Mouse (Mus musculus): ENCODE results near the gene Arsb. TPM values are rescaled to one million over a fixed set of nuclear protein-coding genes. Genes with fewer than 3 reads are reported as not detected.

The Arsb gene
- polyA plus RNA-seq, 1 experiment from 2014 or later = 7.6 TPM

DNA sequence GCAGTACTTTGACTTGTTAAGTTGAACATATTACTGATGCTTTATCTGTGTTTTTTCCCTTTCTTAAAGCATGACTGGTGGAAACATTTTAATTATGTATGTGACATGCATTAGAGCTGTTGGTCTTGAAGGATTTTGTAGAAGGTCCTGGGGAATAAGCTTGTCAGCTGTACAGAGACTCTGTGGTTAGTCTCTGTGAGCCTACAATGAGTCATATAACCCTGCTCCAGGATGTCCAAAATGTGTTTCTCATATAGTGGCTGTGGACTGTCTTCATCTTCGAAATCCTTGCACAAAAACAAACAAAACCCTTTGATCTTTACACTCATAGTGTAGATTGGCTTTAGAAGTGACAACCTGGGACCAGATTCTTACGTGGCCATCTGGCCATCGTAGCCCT lies 110.7 kb downstream of the Arsb start:
- Histone ChIP-seq H3K9me3 (no peaks in the 10 kb centered on the region), H3K9ac (no peak overlapping the region), H3K4me1 (no peaks in the 10 kb centered on the region), H3K27me3 (replicated peaks) (no peaks in the 10 kb centered on the region), H3K4me3 (no peak overlapping the region), H3K4me2 (replicated peaks) (no peak overlapping the region), H3K36me3 (no peaks in the 10 kb centered on the region), H3K27ac (no peak overlapping the region)
- WGBS = 83% methylated on average over 3 of the region's 3 CpGs
- ATAC-seq (ENCODE audit: low FRiP score, low read depth) = no peak

DNA sequence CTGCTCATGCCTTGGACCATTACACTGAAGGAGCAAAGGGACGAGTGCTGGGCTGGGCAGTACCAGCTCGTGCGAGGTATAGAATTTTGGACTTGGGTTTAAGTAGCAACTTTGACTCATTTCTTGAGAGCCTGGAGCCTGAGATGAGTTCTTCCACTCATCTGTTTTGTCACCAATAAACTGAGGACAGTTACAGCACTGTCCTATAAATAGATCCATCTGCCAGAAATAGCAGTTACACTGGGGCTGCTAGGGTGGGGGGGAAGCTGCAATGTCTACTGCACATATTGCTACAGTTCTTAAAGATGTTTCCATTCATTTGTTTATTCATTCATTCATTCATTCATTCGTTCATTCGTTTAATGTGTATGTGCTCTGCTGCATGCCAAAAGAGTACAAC lies 115.6 kb downstream of the Arsb start:
- H3K4me2 ChIP-seq (replicated peaks) = no peak overlapping the region
- H3K4me3 ChIP-seq = no peak overlapping the region
- H3K4me1 ChIP-seq = no peaks in the 10 kb centered on the region
- H3K27me3 ChIP-seq (replicated peaks) = no peaks in the 10 kb centered on the region
- 93% methylated on average over 5 of the region's 5 CpGs for WGBS
- no peak overlapping the region for H3K27ac ChIP-seq
- no peak overlapping the region for H3K9ac ChIP-seq
- H3K36me3 ChIP-seq = no peaks in the 10 kb centered on the region
- no peak for ATAC-seq (ENCODE audit: low FRiP score, low read depth)
- no peaks in the 10 kb centered on the region for H3K9me3 ChIP-seq

DNA sequence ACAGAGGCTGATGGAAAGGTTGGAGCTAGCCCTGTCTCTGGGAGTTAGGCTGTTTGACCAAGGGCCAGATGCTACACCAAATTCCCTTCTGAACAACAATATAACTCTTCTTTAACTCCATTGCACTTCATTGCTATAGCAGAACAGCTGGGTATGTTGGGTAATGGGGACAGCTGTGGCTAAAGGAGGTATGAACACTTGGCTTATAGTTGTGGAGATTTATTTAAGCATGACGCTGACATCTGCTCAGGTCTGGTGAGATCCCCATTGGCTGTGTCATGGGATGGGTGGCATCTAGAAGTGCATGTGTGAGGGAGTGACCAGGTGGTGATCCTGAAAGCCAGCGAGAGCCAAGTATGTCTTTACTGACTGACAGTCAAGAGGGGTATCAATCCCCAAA lies 116.8 kb downstream of the Arsb start:
- no peaks in the 10 kb centered on the region for H3K36me3 ChIP-seq
- H3K27ac ChIP-seq = no peak overlapping the region
- WGBS = 91% methylated on average over 2 of the region's 2 CpGs
- no peak overlapping the region for H3K4me3 ChIP-seq
- no peaks in the 10 kb centered on the region for H3K9me3 ChIP-seq
- H3K4me2 ChIP-seq (replicated peaks) = no peak overlapping the region
- H3K4me1 ChIP-seq = no peaks in the 10 kb centered on the region
- ATAC-seq (ENCODE audit: low FRiP score, low read depth) = no peak
- no peaks in the 10 kb centered on the region for H3K27me3 ChIP-seq (replicated peaks)
- H3K9ac ChIP-seq = no peak overlapping the region

DNA sequence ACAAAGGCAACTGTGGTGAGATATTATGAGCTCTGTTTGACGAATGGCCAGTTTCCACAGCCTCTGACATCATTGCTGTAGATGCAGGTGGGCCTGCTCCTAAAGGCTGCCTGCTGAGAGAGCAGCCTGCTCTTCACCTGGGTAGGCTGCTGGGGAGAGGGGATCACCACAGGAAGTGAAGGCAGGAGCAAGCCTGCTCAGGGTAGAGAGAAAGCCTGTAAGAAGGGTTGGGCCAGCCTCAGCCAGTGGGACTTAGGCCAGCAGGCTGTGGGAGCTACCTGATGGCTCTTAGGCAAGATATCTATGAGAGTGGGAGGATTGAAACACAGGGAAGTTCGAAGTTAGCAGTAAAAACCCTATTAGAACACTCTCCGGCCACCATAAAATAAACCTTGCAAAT lies 117.5 kb downstream of the Arsb start:
- ATAC-seq (ENCODE audit: low FRiP score, low read depth) = no peak
- Histone ChIP-seq H3K27me3 (replicated peaks) (no peaks in the 10 kb centered on the region), H3K4me3 (no peak overlapping the region), H3K9ac (no peak overlapping the region), H3K36me3 (no peaks in the 10 kb centered on the region), H3K27ac (no peak overlapping the region), H3K9me3 (no peaks in the 10 kb centered on the region), H3K4me1 (no peaks in the 10 kb centered on the region), H3K4me2 (replicated peaks) (no peak overlapping the region)
- 90% methylated on average over 3 of the region's 3 CpGs for WGBS

DNA sequence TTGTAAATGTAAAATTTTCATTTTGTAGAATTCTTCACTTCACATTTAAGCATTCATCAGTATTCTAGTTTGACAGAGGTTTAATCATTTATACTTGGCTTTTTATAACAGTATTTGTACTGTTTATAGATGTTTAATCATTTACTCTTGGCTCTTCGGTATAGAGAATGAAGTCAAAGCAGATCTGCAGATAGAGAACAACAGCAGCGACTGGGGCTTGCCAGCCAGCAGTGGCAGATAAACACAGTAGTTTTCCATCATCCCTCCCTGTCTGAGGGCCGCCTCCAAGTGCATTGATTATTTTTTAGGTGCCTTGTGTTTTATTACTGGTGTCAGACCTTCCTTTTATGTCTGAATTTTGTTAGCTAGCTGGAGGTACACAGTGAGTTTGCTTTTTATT lies 118.6 kb downstream of the Arsb start:
- Histone ChIP-seq H3K9me3 (no peaks in the 10 kb centered on the region), H3K4me1 (no peaks in the 10 kb centered on the region), H3K27ac (no peak overlapping the region), H3K36me3 (no peaks in the 10 kb centered on the region), H3K9ac (no peak overlapping the region), H3K4me3 (no peak overlapping the region), H3K4me2 (replicated peaks) (no peak overlapping the region), H3K27me3 (replicated peaks) (no peaks in the 10 kb centered on the region)
- no peak for ATAC-seq (ENCODE audit: low FRiP score, low read depth)
- 78% methylated on average over 3 of the region's 3 CpGs for WGBS

DNA sequence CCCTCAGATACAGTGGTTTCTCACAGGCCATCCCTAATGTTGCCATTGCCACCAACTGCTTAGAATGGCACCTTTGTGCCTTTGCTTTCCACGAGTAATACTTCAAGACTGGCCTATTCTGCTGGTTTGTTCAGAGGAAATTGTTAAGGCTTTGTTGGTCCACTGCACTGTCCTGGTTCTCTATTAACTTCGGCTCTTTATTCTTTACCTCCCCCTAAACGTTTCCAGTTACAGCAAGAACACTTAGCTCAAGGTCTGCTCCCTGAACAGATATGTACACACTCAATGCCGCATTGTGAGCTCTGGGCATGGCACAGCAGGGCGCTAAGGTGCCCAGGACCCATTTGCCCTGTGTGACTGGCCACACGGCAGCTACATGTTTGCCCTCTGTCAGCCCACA lies 119.8 kb downstream of the Arsb start:
- H3K9ac ChIP-seq = no peak overlapping the region
- no peak for ATAC-seq (ENCODE audit: low FRiP score, low read depth)
- no peak overlapping the region for H3K4me2 ChIP-seq (replicated peaks)
- WGBS = 75% methylated on average over 6 of the region's 6 CpGs
- H3K9me3 ChIP-seq = no peaks in the 10 kb centered on the region
- H3K4me1 ChIP-seq = no peaks in the 10 kb centered on the region
- no peak overlapping the region for H3K4me3 ChIP-seq
- H3K27ac ChIP-seq = no peak overlapping the region
- H3K27me3 ChIP-seq (replicated peaks) = no peaks in the 10 kb centered on the region
- no peaks in the 10 kb centered on the region for H3K36me3 ChIP-seq

DNA sequence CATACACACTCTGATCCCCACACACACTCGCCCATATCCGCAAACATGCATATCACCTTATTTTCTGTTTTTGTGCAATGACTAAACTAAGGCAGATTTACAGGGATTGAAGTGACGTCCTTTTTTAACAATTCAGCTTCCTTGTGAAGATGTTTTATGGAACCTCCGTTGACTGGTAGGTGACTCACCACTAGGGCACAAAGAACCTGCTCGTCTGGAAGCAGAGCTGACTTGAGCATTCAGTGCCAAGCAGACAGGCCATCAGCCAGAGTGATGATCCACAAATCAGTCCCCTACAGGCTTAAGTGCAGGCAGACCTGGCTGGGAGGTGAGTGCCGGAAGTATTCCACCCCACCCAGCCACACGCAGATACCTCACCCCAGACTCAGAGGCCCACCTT lies 120.7 kb downstream of the Arsb start:
- no peak overlapping the region for H3K4me2 ChIP-seq (replicated peaks)
- no peaks in the 10 kb centered on the region for H3K27me3 ChIP-seq (replicated peaks)
- 84% methylated on average over 7 of the region's 7 CpGs for WGBS
- H3K9me3 ChIP-seq = no peaks in the 10 kb centered on the region
- H3K36me3 ChIP-seq = no peaks in the 10 kb centered on the region
- H3K4me3 ChIP-seq = no peak overlapping the region
- H3K9ac ChIP-seq = no peak overlapping the region
- no peaks in the 10 kb centered on the region for H3K4me1 ChIP-seq
- ATAC-seq (ENCODE audit: low FRiP score, low read depth) = no peak
- no peak overlapping the region for H3K27ac ChIP-seq

DNA sequence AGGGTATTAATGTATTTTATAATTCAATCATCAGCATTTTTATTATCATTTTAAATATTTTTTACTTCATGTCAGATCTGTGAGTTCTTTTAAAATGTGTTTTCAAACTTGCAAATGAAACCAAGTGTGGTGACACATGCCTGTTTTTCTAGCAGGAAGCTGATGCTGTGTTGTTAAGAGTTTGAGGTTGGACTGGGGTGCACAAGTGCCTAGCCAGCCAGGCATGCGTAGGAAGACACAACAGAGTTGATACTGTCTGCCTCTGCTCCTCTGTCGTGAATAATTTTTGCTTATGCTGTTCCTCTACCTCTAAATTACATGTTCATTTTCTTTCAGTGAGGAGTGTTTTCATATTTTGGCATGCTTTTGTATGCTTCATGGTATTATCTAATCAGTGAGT lies 122.7 kb downstream of the Arsb start:
- Histone ChIP-seq H3K4me3 (no peak overlapping the region), H3K27ac (no peak overlapping the region), H3K9me3 (no peaks in the 10 kb centered on the region), H3K4me2 (replicated peaks) (no peak overlapping the region), H3K27me3 (replicated peaks) (no peaks in the 10 kb centered on the region), H3K9ac (no peak overlapping the region), H3K36me3 (no peaks in the 10 kb centered on the region), H3K4me1 (no peaks in the 10 kb centered on the region)
- 88% methylated on average over 2 of the region's 2 CpGs for WGBS
- no peak for ATAC-seq (ENCODE audit: low FRiP score, low read depth)

DNA sequence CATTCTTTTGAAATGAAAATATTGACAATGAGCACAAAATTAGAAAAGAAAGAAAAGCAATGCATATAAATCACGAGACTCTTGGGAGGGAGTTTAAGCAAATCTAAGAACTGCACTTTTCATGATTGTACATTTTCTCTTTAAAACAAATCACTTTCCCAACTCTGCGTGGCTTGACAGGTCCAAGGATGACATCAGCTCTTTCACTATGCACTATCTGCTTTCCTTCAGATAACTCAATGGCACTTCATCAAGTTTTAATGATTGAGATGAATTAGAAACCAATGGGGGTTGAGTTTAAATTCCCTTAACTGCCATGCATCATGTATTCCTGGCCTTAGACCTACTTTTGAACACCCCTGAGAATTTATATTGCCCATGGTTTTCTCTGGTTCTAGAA lies 124.0 kb downstream of the Arsb start:
- no peaks in the 10 kb centered on the region for H3K9me3 ChIP-seq
- ATAC-seq (ENCODE audit: low FRiP score, low read depth) = no peak
- no peak overlapping the region for H3K27ac ChIP-seq
- H3K4me3 ChIP-seq = no peak overlapping the region
- no peak overlapping the region for H3K4me2 ChIP-seq (replicated peaks)
- no peaks in the 10 kb centered on the region for H3K27me3 ChIP-seq (replicated peaks)
- no peaks in the 10 kb centered on the region for H3K36me3 ChIP-seq
- no peak overlapping the region for H3K9ac ChIP-seq
- WGBS = 84% methylated on average over 2 of the region's 2 CpGs
- H3K4me1 ChIP-seq = no peaks in the 10 kb centered on the region

DNA sequence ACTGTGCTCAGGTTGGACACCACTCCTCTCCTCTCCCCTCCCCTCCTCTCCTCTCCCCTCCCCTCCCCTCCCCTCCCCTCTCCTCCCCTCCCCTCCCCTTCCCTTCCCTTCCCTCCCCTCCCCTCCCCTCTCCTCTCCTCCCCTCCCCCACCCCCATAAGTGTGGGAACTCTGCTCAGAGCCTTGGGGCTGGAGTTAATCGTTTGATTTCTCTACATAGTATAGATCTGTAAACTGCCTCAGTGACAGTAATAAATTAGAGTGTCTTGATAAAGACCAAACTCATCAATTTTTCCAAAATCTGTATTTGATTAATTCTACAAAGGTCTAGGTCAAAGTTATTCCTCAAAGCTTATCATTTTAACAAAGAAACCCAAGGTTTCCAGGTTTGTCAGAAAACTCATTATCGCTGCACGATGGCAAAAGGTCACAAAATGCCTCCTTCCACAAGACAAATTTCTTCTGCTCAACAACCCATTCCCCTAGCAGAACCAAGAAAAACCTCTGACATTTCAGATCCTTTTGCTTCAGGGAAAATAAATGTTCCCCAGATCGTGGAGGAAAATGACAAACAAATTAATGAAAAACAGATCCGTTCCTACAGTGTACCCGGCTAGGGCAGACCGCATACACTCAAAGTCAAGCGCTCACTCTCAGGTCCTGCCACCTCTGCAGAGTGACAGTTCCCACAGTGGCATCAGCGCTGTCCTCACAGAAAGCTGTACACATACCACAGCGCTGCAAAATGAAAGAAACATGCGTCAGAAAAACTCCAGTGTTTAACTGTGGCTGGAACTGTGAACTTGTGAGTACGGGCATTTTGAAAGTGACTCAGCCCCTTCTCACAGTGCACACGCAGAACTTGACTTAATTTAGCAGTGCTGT lies 126.8 kb downstream of the Arsb start:
- Histone ChIP-seq H3K27me3 (replicated peaks) (no peaks in the 10 kb centered on the region), H3K9ac (no peak overlapping the region), H3K4me2 (replicated peaks) (no peak overlapping the region), H3K4me3 (no peak overlapping the region), H3K36me3 (no peaks in the 10 kb centered on the region), H3K9me3 (no peaks in the 10 kb centered on the region), H3K4me1 (no peaks in the 10 kb centered on the region), H3K27ac (no peak overlapping the region)
- 70% methylated on average over 13 of the region's 13 CpGs for WGBS
- no peak for ATAC-seq (ENCODE audit: low FRiP score, low read depth)

DNA sequence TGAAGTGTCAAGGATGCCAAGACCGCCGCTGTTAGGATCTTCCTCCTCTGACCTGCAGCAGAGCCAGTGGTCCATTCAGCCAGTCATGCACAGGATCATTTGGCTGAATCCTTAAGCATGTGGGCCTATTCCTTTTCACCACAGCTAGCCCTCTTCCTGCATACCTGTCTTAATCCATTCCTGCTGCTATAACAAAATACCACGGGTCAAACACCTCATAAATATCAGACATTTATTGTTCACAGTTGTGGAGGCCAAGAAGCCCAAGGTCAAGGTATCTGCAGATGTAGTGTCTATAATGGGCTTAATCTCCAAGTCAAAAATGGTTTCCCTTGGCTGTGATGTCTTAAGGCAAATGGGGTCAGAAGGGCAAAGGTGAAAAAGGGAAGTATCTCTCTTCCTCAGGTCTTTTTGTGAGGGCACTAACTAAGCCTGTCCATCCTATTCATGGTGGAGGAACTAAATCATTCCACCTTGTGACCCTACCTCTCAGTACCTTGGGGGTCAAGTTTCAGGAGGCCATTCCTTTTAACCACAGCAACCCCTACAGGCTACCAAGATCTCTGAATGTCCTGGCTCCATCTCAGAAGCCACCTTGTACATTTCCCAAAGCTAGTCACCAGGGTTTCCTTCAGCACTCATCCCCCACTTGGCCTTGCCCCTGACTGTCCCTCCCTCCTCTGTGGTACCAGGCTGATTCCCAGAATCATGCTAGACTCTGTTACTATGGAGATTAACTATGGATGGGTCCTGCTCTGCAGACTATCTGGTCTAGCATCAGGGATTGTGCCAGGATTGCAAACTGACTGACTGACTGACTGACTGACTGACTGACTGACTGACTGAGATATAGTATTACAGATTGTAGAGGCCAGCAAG lies 128.2 kb downstream of the Arsb start:
- Histone ChIP-seq H3K4me1 (no peaks in the 10 kb centered on the region), H3K27me3 (replicated peaks) (no peaks in the 10 kb centered on the region), H3K4me2 (replicated peaks) (no peak overlapping the region), H3K9me3 (no peaks in the 10 kb centered on the region), H3K27ac (no peak overlapping the region), H3K4me3 (no peak overlapping the region), H3K9ac (no peak overlapping the region), H3K36me3 (no peaks in the 10 kb centered on the region)
- WGBS = 86% methylated on average over 3 of the region's 3 CpGs
- ATAC-seq (ENCODE audit: low FRiP score, low read depth) = no peak

DNA sequence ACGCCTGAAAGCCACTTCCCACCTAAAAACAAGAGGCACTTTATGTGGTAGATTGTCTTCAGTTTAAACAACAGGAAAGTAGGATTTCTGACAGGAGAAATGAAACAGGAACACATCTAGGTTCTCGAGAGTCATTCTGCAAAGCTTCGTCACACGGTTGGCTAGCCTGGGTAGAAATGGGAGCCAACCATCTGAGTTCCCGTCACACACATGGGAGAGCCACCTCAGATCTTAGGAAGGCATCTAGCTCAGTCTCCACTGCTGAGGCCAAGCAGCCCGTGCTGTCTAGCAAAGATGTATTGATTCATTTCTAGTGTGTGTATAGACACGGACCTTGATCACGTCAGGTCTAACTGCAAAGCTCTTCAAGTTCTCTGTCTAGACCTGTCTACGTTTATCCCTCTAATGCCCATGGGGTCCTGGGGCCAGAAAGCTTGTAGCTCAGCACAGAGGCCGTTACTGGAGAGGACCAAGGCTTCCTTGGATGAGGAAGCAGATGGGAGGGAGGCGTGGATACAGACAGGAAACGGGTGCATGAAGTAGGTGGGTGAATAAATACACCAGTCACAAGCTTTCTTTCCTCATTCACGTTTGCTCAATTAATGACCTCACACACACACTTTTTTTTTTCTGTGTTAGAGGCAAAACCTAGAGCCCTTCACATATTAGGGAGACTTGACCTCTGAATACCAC lies 129.7 kb downstream of the Arsb start:
- Histone ChIP-seq H3K27ac (no peak overlapping the region), H3K4me3 (no peak overlapping the region), H3K4me2 (replicated peaks) (no peak overlapping the region), H3K36me3 (no peaks in the 10 kb centered on the region), H3K9ac (no peak overlapping the region), H3K4me1 (no peaks in the 10 kb centered on the region), H3K27me3 (replicated peaks) (no peaks in the 10 kb centered on the region), H3K9me3 (no peaks in the 10 kb centered on the region)
- ATAC-seq (ENCODE audit: low FRiP score, low read depth) = no peak
- WGBS = 87% methylated on average over 13 of the region's 13 CpGs

All from neural tube, embryonic 12.5 days (tissue).